Mouse (Mus musculus) cerebellum, postnatal 36 days (tissue): ENCODE data around the gene 2310003L06Rik.

Source experiments
- DNase-seq, 2 experiments: peaks; one replicate each; pipeline ENCODE4 v3.0.0; 2021 to 2022; ENCODE audit warnings: mixed read lengths in 2 of 2

Gene 2310003L06Rik

DNA sequence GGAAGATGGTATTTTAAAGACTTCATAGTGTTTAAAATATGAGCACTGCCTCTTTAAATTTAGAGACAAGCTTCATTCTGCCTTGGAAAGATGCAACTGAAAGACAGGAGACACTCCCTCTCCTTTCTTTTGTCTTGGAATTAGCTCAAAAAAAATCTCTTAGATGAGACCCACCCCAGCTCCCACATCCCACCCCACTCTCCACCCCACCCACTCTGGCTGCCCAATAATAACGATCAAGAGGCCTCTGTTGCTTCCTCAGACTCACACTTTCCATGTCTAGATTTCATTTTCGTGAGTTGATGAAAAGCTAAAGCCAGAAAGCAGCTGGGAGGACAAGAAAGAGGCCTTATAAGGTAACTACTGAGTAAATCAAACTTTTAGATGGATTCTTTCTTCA, at the start of gene 2310003L06Rik, which contains the start of gene Gm28434:
Gene 2310003L06Rik, plus strand, starts transcription at position 259 of the 400 bp plus-strand sequence.
Gene Gm28434, plus strand, starts transcription at position 317 of the 400 bp plus-strand sequence.
- DNase-seq, result no peak

DNA sequence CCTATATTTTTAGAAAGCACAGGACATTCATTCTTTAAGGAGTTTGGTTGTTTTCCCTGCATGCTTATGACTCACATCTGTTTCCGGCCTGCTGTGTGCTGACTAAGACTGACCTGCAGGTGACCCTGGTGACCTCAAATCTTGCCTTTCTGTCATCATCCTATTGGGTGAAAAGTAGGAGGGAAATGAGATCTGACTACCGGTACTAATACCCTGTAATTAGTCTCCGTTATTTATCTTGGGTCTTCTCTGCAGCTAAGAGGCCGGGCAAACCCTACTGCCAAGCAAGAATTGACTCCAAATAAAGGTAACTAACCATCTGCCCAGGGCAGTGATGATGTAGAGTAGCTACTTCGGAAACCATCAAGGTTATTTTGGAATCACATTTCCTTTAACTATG, 43.9 kb upstream of the 2310003L06Rik start, which contains the start of gene Csn3:
Gene Csn3, plus strand, starts transcription at position 208 of the 400 bp plus-strand sequence.
- DNase-seq, result no peak

DNA sequence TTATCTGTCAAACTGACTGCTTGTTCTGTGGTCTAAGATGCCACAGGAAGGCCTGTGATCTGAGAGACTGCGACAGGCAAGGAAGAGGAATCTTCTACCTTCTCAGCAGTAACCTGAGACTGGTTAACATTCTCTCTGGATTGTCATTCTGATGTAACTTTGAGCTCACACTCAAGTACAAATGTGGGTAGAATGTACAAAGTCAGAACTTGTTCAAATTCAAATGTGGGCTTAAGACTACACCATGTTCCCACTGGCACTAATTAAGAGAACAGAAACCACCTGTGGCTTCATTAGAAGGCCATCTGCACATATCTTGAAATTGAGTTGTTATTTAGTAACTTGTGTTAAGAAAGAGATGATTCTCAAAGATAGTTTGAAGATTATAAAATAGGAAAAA, 37.7 kb upstream of the 2310003L06Rik start:
- DNase-seq, result no peak

DNA sequence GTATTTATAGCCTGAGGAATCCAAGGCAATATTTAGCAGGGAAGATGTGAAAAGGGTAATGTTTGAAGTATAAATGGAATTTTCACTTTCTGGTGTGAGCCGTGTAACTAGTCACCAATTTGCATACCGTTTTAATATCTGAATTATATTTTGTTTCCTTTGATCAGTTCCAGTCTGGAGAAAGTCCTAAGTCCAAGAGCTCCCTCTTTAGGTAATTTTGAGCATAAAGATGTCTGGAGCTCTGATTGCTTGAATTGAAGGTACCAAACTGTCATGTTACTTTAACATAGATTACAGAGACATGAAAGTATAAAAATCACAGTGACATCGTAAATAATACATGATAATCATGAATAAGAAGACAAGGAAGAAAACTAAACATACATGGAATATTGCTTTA, 28.5 kb upstream of the 2310003L06Rik start:
- DNase-seq, result no peak

DNA sequence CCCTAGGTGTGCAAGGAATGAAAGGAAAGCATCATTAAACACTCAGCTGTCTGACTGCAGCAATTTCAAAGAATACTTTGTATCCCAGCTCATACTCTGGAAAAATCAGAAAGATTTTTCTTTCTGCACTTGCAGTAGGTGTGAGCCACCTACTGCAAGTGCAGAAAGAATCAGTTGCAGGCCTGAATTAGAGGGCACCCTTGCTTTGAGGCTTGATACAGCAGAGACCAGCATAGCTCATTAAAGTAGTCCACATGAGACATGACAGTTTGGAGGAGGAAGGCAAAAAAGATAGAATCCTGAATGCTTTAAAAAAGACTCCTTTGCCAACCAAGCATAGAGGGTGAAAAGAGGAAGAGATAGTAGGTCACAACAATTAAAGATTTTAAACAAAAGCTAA, 26.7 kb upstream of the 2310003L06Rik start:
- no peak for DNase-seq

DNA sequence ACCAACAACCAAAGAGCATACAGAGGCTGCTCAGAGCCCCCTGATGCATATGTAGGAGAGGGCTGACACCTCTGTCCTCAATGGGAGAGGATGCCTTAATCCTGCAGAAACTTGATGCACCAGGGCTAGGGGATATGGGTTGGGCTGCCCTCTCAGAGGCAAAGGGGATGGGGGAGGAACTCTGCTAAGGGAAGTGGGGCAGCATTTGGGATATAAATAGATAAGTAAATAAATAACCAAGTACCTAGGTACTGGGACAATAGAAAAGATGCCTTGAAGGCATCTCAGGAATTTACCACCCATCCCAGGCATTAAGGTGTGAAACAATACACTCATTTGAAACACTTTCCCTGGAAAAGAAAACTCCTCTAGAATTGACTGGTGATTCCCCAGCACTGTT, 17.4 kb upstream of the 2310003L06Rik start:
- no peak for DNase-seq

DNA sequence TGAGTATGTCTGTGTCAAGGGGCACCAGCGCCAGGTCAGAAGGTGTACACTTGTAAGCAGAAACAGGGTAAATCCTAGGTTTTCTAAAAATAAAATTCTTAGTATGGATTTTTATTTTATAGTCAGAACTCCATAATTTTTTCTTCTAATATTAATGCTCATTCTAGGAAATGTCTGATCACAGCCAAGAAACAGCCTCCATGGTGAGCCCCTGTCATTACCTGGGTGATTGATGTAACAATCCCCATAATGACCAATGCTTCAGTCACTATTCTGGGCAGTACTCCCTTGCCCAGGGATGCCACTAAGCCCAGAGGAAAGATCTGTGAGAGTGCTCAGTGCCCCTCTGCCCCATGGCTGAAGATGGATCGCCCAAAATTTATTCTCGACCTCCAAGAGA, 9.9 kb downstream of the 2310003L06Rik start, which contains the start of gene Cabs1:
Gene Cabs1, plus strand, starts transcription at position 301 of the 400 bp plus-strand sequence.
- no peak for DNase-seq

DNA sequence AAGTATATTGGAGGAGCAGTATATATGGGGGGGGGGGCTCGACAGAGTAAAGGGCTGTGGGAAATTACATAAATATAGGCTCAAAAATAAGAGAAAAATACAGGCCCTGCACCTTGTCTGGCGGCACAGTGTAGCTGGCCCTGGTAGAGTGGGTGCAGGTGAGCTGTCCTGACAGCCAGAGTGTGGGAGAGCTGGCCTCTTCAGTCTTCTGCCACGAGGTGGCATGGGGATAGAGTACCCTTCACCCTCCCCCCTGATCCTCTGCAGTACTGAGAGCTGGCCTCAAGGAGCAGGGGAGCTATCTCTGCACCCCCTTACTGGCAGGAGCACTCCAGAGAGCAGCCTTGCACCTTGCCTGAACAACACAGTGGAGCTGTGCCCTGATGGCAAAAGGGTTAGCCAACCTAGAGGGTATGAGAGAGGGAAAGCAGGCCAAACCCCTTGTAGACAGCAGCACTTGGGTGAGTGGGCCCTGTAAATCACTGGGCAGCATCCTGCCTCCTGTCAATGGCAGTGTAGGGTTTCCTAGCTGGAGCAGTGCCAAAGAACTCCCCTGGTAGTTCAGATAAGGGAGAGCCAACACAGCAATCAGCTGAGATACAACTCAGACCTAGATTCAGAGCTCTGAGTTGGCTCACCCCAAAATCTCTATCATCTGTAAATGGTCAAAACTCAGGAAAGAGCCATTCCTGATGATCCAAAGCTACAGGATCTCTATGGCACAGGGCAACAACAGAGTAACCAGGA, 13.4 kb downstream of the 2310003L06Rik start:
- DNase-seq, result no peak

DNA sequence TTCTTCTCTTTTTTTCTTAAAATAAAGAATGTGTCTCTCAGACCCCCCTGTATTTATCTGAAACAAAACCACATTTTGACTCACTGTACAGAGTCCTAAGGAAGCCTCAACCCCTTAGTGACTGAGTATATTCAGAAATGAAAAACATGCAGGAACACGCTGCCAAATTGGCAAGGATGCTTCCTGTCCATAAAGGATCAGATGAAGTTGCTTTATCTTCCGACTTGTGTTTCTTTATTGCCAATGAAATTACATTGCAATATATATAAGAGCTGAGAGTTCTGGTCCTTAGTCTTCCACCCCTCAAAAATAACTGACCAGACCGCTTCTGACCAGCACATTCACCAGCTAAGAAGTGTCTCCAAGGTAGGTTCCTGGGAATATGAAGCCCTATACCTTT, 33.0 kb downstream of the 2310003L06Rik start, which contains the start of gene Smr3a:
Gene Smr3a, plus strand, starts transcription at position 301 of the 400 bp plus-strand sequence.
- DNase-seq, result no peak

DNA sequence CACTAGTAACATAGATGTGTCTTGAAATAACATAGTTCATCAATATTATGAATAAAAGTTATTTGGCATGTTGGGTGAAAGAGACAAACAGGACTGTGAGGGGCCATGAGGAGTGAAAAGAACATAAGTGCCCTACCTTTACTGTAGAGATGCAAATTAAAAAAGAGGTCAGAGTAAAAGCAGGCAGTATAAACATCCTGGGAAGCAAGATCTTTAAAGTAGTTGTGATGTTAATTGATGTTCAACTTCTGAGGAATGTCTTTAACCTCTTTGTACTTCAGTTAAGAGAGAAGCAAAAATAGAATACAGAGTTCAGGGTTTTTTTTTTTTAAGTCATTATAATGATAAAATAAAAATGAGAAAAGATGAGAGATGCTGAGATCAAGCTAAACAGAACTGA, 36.0 kb downstream of the 2310003L06Rik start:
- DNase-seq, result no peak
